Mouse (Mus musculus): Measurements from ENCODE around the gene Slc38a9.

Slc38a9 gene

GRCm38 (mm10) chr13:112660574-112661381 lies at the start of gene Slc38a9:
Gene Slc38a9 (plus strand): TSS chr13:112660751.
- DNase-seq, result peak; percentile 95

- no peak for DNase-seq
Measured at GRCm38 (mm10) chr13:112621592-112621991, 39.0 kb upstream of the Slc38a9 start.

- no peak for DNase-seq
Measured at GRCm38 (mm10) chr13:112623656-112624055, 36.9 kb upstream of the Slc38a9 start.

- DNase-seq, result no peak
Measured at GRCm38 (mm10) chr13:112624622-112625021, 35.9 kb upstream of the Slc38a9 start.

GRCm38 (mm10) chr13:112625566-112625965 lies 35.0 kb upstream of the Slc38a9 start:
- no peak for DNase-seq

- no peak for DNase-seq
Measured at GRCm38 (mm10) chr13:112635174-112635837, 25.2 kb upstream of the Slc38a9 start.

GRCm38 (mm10) chr13:112636498-112636897 lies 24.1 kb upstream of the Slc38a9 start:
- DNase-seq, result no peak

GRCm38 (mm10) chr13:112639111-112639510 lies 21.4 kb upstream of the Slc38a9 start:
- DNase-seq, result no peak

GRCm38 (mm10) chr13:112642897-112643296 lies 17.7 kb upstream of the Slc38a9 start:
- no peak for DNase-seq

GRCm38 (mm10) chr13:112644996-112645395 lies 15.6 kb upstream of the Slc38a9 start:
- DNase-seq, result no peak

GRCm38 (mm10) chr13:112645529-112646186 lies 14.9 kb upstream of the Slc38a9 start:
- DNase-seq, result no peak

GRCm38 (mm10) chr13:112651183-112651582 lies 9.4 kb upstream of the Slc38a9 start:
- no peak for DNase-seq

GRCm38 (mm10) chr13:112652205-112652604 lies 8.3 kb upstream of the Slc38a9 start, which contains the start of gene Ddx4:
Gene Ddx4 (minus strand): TSS chr13:112652475.
- DNase-seq, result no peak

- DNase-seq, result no peak
Measured at GRCm38 (mm10) chr13:112659986-112660573, 471 bp upstream of the Slc38a9 start.

- DNase-seq, result no peak
Measured at GRCm38 (mm10) chr13:112661687-112662086, 1.1 kb downstream of the Slc38a9 start.

GRCm38 (mm10) chr13:112666433-112667024 lies 6.0 kb downstream of the Slc38a9 start:
- DNase-seq, result no peak

- DNase-seq, result no peak
Measured at GRCm38 (mm10) chr13:112667215-112667614, 6.7 kb downstream of the Slc38a9 start.

- no peak for DNase-seq
Measured at GRCm38 (mm10) chr13:112671708-112672107, 11.2 kb downstream of the Slc38a9 start.

GRCm38 (mm10) chr13:112672797-112673196 lies 12.2 kb downstream of the Slc38a9 start:
- DNase-seq, result no peak

- peak; percentile 75 for DNase-seq
Measured at GRCm38 (mm10) chr13:112673899-112674447, 13.4 kb downstream of the Slc38a9 start.

- no peak for DNase-seq
Measured at GRCm38 (mm10) chr13:112678154-112678553, 17.6 kb downstream of the Slc38a9 start.

- no peak for DNase-seq
Measured at GRCm38 (mm10) chr13:112683312-112683711, 22.8 kb downstream of the Slc38a9 start.
